Mouse (Mus musculus) limb, embryonic 10.5 days (tissue): ENCODE results near the gene Olfr728. TPM values are rescaled to one million over a fixed set of nuclear protein-coding genes. Genes with fewer than 3 reads are reported as not detected.

Experiments
- DNase-seq: peaks from one replicate; pipeline ENCODE4 v3.0.0-alpha.2; 2017; ENCODE audit warnings: low spot score
- H3K27ac ChIP-seq: fragments of 300-500 bp; sonication (generic); 2 replicates; pipeline ENCODE4 v1.5.1; 2016; ENCODE audit warnings: mild to moderate bottlenecking
- H3K27me3 ChIP-seq: fragments of 300-500 bp; sonication (generic); 2 replicates; pipeline ENCODE4 v1.6.1; 2016; ENCODE audit warnings: low read depth, mild to moderate bottlenecking; ENCODE audit not compliant: poor library complexity, severe bottlenecking
- H3K36me3 ChIP-seq: fragments of 300-500 bp; sonication (generic); 2 replicates; pipeline ENCODE4 v1.6.1; 2016; ENCODE audit warnings: mild to moderate bottlenecking, moderate library complexity
- H3K4me1 ChIP-seq: fragments of 300-500 bp; sonication (generic); 2 replicates; pipeline ENCODE4 v1.6.1; 2016
- H3K4me3 ChIP-seq: fragments of 300-500 bp; sonication (generic); 2 replicates; pipeline ENCODE4 v1.5.1; 2016; ENCODE audit warnings: mild to moderate bottlenecking, moderate library complexity
- H3K9me3 ChIP-seq: fragments of 300-500 bp; sonication (generic); replicated peaks from 2 replicates; pipeline ENCODE4 v1.6.1; 2016; ENCODE audit warnings: mild to moderate bottlenecking
- WGBS: fragments of 180-500 bp; shearing (Covaris S2); methylation state at CpG from one replicate; pipeline ENCODE4 v1.1.7; 2016; 5-methylcytosine and 5-hydroxymethylcytosine counted together
- polyA plus RNA-seq: library from polyadenylated mRNA; unstranded; fragments of >200 nt; fragmentation: Nextera tagmentation; extraction: Ambion mirVana; gene quantifications from 2 replicates; pipeline ENCODE4 v1.2.1, GENCODE M21; 2016

Olfr728 gene
- not detected in 2 replicates for polyA plus RNA-seq

GRCm38 (mm10) chr14:50142580-50142979, at the start of gene Olfr728:
Gene Olfr728 (minus strand): TSS chr14:50142680.
- Histone ChIP-seq H3K9me3 (no peaks in the 10 kb centered on the region), H3K36me3 (no peaks in the 10 kb centered on the region), H3K27me3 (no peaks in the 10 kb centered on the region), H3K27ac (no peak within 1 kb of the TSS), H3K4me1 (no peaks in the 10 kb centered on the region), H3K4me3 (no peak within 1 kb of the TSS)
- 96% methylated on average over 5 of the region's 5 CpGs for WGBS
- DNase-seq, result no peak

GRCm38 (mm10) chr14:50188098-50188497, 45.6 kb upstream of the Olfr728 start, which contains the start of gene Olfr730:
Gene Olfr730 (minus strand): TSS chr14:50188198.
- Histone ChIP-seq H3K4me3 (no peak within 1 kb of the TSS), H3K9me3 (no peaks in the 10 kb centered on the region), H3K4me1 (no peaks in the 10 kb centered on the region), H3K27ac (no peak within 1 kb of the TSS), H3K36me3 (no peaks in the 10 kb centered on the region), H3K27me3 (no peaks in the 10 kb centered on the region)
- WGBS, result 65% methylated on average over 1 of the region's 1 CpGs
- no peak for DNase-seq

GRCm38 (mm10) chr14:50152810-50153209, 10.3 kb upstream of the Olfr728 start, which contains the start of gene Olfr729:
Gene Olfr729 (minus strand): TSS chr14:50152910.
- H3K27ac ChIP-seq, result no peak within 1 kb of the TSS
- no peaks in the 10 kb centered on the region for H3K4me1 ChIP-seq
- H3K4me3 ChIP-seq, result no peak within 1 kb of the TSS
- no peak for DNase-seq
- no peaks in the 10 kb centered on the region for H3K27me3 ChIP-seq
- H3K36me3 ChIP-seq, result no peaks in the 10 kb centered on the region
- no peaks in the 10 kb centered on the region for H3K9me3 ChIP-seq

- Histone ChIP-seq H3K27ac (no peak within 1 kb of the TSS), H3K36me3 (no peaks in the 10 kb centered on the region), H3K4me1 (no peaks in the 10 kb centered on the region), H3K4me3 (no peak within 1 kb of the TSS), H3K9me3 (no peaks in the 10 kb centered on the region), H3K27me3 (no peaks in the 10 kb centered on the region)
- WGBS, result 85% methylated on average over 1 of the region's 1 CpGs
- DNase-seq, result no peak
Observed at GRCm38 (mm10) chr14:50122886-50123285, 19.6 kb downstream of the Olfr728 start, which contains the start of gene Olfr727. Gene Olfr727 (plus strand): TSS chr14:50123186.

- DNase-seq, result no peak
- no peaks in the 10 kb centered on the region for H3K4me1 ChIP-seq
- WGBS, result 69% methylated on average over 1 of the region's 1 CpGs
- no peaks in the 10 kb centered on the region for H3K9me3 ChIP-seq
- no peak within 1 kb of the TSS for H3K27ac ChIP-seq
- H3K27me3 ChIP-seq, result no peaks in the 10 kb centered on the region
- no peaks in the 10 kb centered on the region for H3K36me3 ChIP-seq
- no peak within 1 kb of the TSS for H3K4me3 ChIP-seq
Observed at GRCm38 (mm10) chr14:50090853-50091252, 51.6 kb downstream of the Olfr728 start, which contains the start of gene Olfr726. Gene Olfr726 (minus strand): TSS chr14:50090953.

Other genes with a start within 250 kb of the Olfr728 start
- not detected in 2 replicates for gene Olfr722, start 240.7 kb downstream of the Olfr728 start, polyA plus RNA-seq
- gene Olfr723, start 210.9 kb downstream of the Olfr728 start, polyA plus RNA-seq, result not detected in 2 replicates
- gene Olfr724, start 179.4 kb downstream of the Olfr728 start, polyA plus RNA-seq, result not detected in 2 replicates
- not detected in 2 replicates for gene Olfr725, start 102.3 kb downstream of the Olfr728 start, polyA plus RNA-seq
- not detected in 2 replicates for gene Olfr726, start 51.7 kb downstream of the Olfr728 start, polyA plus RNA-seq
- not detected in 2 replicates for gene Olfr727, start 19.5 kb downstream of the Olfr728 start, polyA plus RNA-seq
- 0.03 TPM in 1 of 2 replicates, not detected in the other for gene Olfr729, start 10.2 kb upstream of the Olfr728 start, polyA plus RNA-seq
- gene Olfr730, start 45.5 kb upstream of the Olfr728 start, polyA plus RNA-seq, result not detected in 2 replicates
- not detected in 2 replicates for gene Olfr731, start 99.2 kb upstream of the Olfr728 start, polyA plus RNA-seq
- not detected in 2 replicates for gene Olfr732, start 141.5 kb upstream of the Olfr728 start, polyA plus RNA-seq
- gene Olfr733, start 158.8 kb upstream of the Olfr728 start, polyA plus RNA-seq, result not detected in 2 replicates
- gene Olfr734, start 184.1 kb upstream of the Olfr728 start, polyA plus RNA-seq, result not detected in 2 replicates
- gene Olfr735, start 206.2 kb upstream of the Olfr728 start, polyA plus RNA-seq, result not detected in 2 replicates
- not detected in 2 replicates for gene Tlr11, start 215.2 kb upstream of the Olfr728 start, polyA plus RNA-seq
- gene Olfr736, start 238.5 kb upstream of the Olfr728 start, polyA plus RNA-seq, result not detected in 2 replicates